Mouse (Mus musculus) MEL (cell line): Measurements from ENCODE around the gene Slc47a1. TPM values are rescaled to one million over a fixed set of nuclear protein-coding genes. Genes with fewer than 3 reads are reported as not detected.

Experiments
- DNase-seq: peaks from one replicate; pipeline ENCODE4 v3.0.0; 2011; ENCODE audit warnings: low read depth, low spot score
- H3K27ac ChIP-seq: 2 replicates; pipeline ENCODE4 v1.5.1; 2012; ENCODE audit warnings: low read depth, mild to moderate bottlenecking, control low read depth, low read length, moderate library complexity; ENCODE audit not compliant: control insufficient read depth
- H3K27me3 ChIP-seq, 2 experiments: fragments of 150-350 bp in 1 of 2; sonication (generic) in 1 of 2; 2 replicates each; pipeline ENCODE4 v1.6.1; 2012; ENCODE audit warnings: low read length in 2 of 2, mild to moderate bottlenecking in 2 of 2, improper control_type of control experiment in 1 of 2, moderate library complexity in 1 of 2; ENCODE audit not compliant: insufficient read depth in 2 of 2, control insufficient read depth in 1 of 2
- H3K36me3 ChIP-seq, 2 experiments: 2 replicates each; pipeline ENCODE4 v1.6.1; 2012 to 2014; ENCODE audit warnings: low read length in 2 of 2, improper control_type of control experiment in 1 of 2, inconsistent platforms in 1 of 2, mild to moderate bottlenecking in 1 of 2; ENCODE audit not compliant: insufficient read depth in 2 of 2, control insufficient read depth in 1 of 2
- H3K4me1 ChIP-seq, 2 experiments: fragments of 150-350 bp in 1 of 2; sonication (generic) in 1 of 2; 2 replicates each; pipeline ENCODE4 v1.6.1; 2012; ENCODE audit warnings: low read length in 2 of 2, improper control_type of control experiment in 1 of 2, mild to moderate bottlenecking in 1 of 2; ENCODE audit not compliant: insufficient read depth in 2 of 2, control insufficient read depth in 1 of 2
- H3K4me3 ChIP-seq, 2 experiments: fragments of 150-350 bp in 1 of 2; sonication (generic) in 1 of 2; 2 replicates each; pipeline ENCODE4 v1.5.1; 2012; ENCODE audit warnings: low read depth in 2 of 2, low read length in 2 of 2, mild to moderate bottlenecking in 2 of 2, moderate library complexity in 2 of 2, control low read depth in 1 of 2, improper control_type of control experiment in 1 of 2; ENCODE audit not compliant: control insufficient read depth in 1 of 2, insufficient read depth in 1 of 2
- H3K79me2 ChIP-seq: 2 replicates; pipeline ENCODE4 v1.6.1; 2012; ENCODE audit warnings: mild to moderate bottlenecking, low read length, moderate library complexity; ENCODE audit not compliant: control insufficient read depth, poor library complexity, insufficient read depth
- H3K9ac ChIP-seq: 2 replicates; pipeline ENCODE4 v1.6.1; 2012; ENCODE audit warnings: low read depth, mild to moderate bottlenecking, control low read depth, low read length, moderate library complexity; ENCODE audit not compliant: control insufficient read depth, poor library complexity, severe bottlenecking
- H3K9me3 ChIP-seq: fragments of 150-350 bp; sonication (generic); replicated peaks from 2 replicates; pipeline ENCODE4 v1.6.1; 2012; ENCODE audit warnings: mild to moderate bottlenecking, low read length, improper control_type of control experiment, moderate library complexity; ENCODE audit not compliant: insufficient read depth
- CHD1 ChIP-seq: IDR thresholded peaks from 2 replicates; pipeline ENCODE4 v1.6.1; 2012; ENCODE audit warnings: low read depth, mild to moderate bottlenecking, inconsistent platforms, low read length, improper control_type of control experiment
- CHD2 ChIP-seq: IDR thresholded peaks from 2 replicates; pipeline ENCODE4 v1.6.1; 2011; ENCODE audit warnings: low read length, improper control_type of control experiment
- ELF1 ChIP-seq: IDR thresholded peaks from 2 replicates; pipeline ENCODE4 v1.6.1; 2014; ENCODE audit warnings: low read depth, mild to moderate bottlenecking, inconsistent platforms, low read length, improper control_type of control experiment, moderate library complexity
- GABPA ChIP-seq: IDR thresholded peaks from 2 replicates; pipeline ENCODE4 v1.6.1; 2012; ENCODE audit warnings: low read depth, mild to moderate bottlenecking, inconsistent platforms, low read length, improper control_type of control experiment, moderate library complexity
- HCFC1 ChIP-seq: IDR thresholded peaks from 2 replicates; pipeline ENCODE4 v1.6.1; 2012; ENCODE audit warnings: low read depth, mild to moderate bottlenecking, inconsistent platforms, low read length, improper control_type of control experiment, moderate library complexity
- JUND ChIP-seq: IDR thresholded peaks from 2 replicates; pipeline ENCODE4 v1.6.1; 2011; ENCODE audit warnings: low read depth, mild to moderate bottlenecking, improper control_type of control experiment, low read length
- KAT2A ChIP-seq: conservative IDR thresholded peaks from 2 replicates; pipeline ENCODE4 v1.6.1; 2012; ENCODE audit warnings: low read depth, low read length, improper control_type of control experiment, inconsistent platforms
- MAFK ChIP-seq: IDR thresholded peaks from 2 replicates; pipeline ENCODE4 v1.6.1; 2011; ENCODE audit warnings: low read depth, mild to moderate bottlenecking, low read length, improper control_type of control experiment, borderline replicate concordance
- MAX ChIP-seq: IDR thresholded peaks from 2 replicates; pipeline ENCODE4 v1.6.1; 2011; ENCODE audit warnings: low read length, improper control_type of control experiment
- MAZ ChIP-seq: IDR thresholded peaks from 2 replicates; pipeline ENCODE4 v1.6.1; 2012; ENCODE audit warnings: low read depth, mild to moderate bottlenecking, inconsistent platforms, low read length, improper control_type of control experiment
- MYC ChIP-seq: IDR thresholded peaks from 2 replicates; pipeline ENCODE4 v1.6.1; 2011; ENCODE audit warnings: low read depth, mild to moderate bottlenecking, low read length, improper control_type of control experiment, moderate library complexity
- NELFE ChIP-seq: IDR thresholded peaks from 2 replicates; pipeline ENCODE4 v1.6.1; 2011; ENCODE audit warnings: low read depth, low read length, improper control_type of control experiment
- NRF1 ChIP-seq: IDR thresholded peaks from 2 replicates; pipeline ENCODE4 v1.6.1; 2014; ENCODE audit warnings: low read depth, mild to moderate bottlenecking, inconsistent platforms, low read length, improper control_type of control experiment, moderate library complexity; ENCODE audit not compliant: poor library complexity, insufficient read depth, severe bottlenecking
- POLR2AphosphoS2 ChIP-seq: IDR thresholded peaks from 2 replicates; pipeline ENCODE4 v1.6.1; 2011; ENCODE audit warnings: low read length, improper control_type of control experiment
- TAL1 ChIP-seq: IDR thresholded peaks from 2 replicates; pipeline ENCODE4 v1.6.1; 2012; ENCODE audit warnings: mild to moderate bottlenecking, inconsistent platforms, low read length, moderate library complexity, mixed read lengths
- TCF12 ChIP-seq: IDR thresholded peaks from 2 replicates; pipeline ENCODE4 v1.6.1; 2014; ENCODE audit warnings: low read depth, mild to moderate bottlenecking, inconsistent platforms, low read length, improper control_type of control experiment, moderate library complexity
- UBTF ChIP-seq: IDR thresholded peaks from 2 replicates; pipeline ENCODE4 v1.6.1; 2012; ENCODE audit warnings: low read depth, mild to moderate bottlenecking, inconsistent platforms, low read length, improper control_type of control experiment, moderate library complexity, borderline replicate concordance; ENCODE audit not compliant: insufficient read depth
- USF2 ChIP-seq, 2 experiments: IDR thresholded peaks; 2 replicates each; pipeline ENCODE4 v1.6.1; 2011 to 2012; ENCODE audit warnings: improper control_type of control experiment in 2 of 2, low read length in 2 of 2, borderline replicate concordance in 1 of 2, inconsistent platforms in 1 of 2, low read depth in 1 of 2, mild to moderate bottlenecking in 1 of 2; ENCODE audit not compliant: insufficient read depth in 1 of 2
- ZMIZ1 ChIP-seq: IDR thresholded peaks from 2 replicates; pipeline ENCODE4 v1.6.1; 2012; ENCODE audit warnings: low read depth, mild to moderate bottlenecking, inconsistent platforms, low read length, improper control_type of control experiment, moderate library complexity
- ZNF384 ChIP-seq: IDR thresholded peaks from 2 replicates; pipeline ENCODE4 v1.6.1; 2012; ENCODE audit warnings: low read depth, mild to moderate bottlenecking, inconsistent platforms, low read length, improper control_type of control experiment
- polyA plus RNA-seq, 2 experiments: library from polyadenylated mRNA; stranded (reverse) in 1 of 2; unstranded in 1 of 2; fragments of >175 nt in 1 of 2; fragments of >200 nt in 1 of 2; gene quantifications; 2 replicates each; pipeline versions ENCODE4 v1.2.1 to v1.2.4; 2012; ENCODE audit warnings: low replicate concordance in 2 of 2, low read depth in 1 of 2; ENCODE audit not compliant: insufficient read length in 2 of 2, insufficient read depth in 1 of 2, missing spikeins in 1 of 2
- total RNA-seq: library from RNA; depleted of rRNA; stranded (reverse); fragments of 300-350 nt; gene quantifications from 2 replicates; pipeline ENCODE4 v1.2.3, GENCODE M21; 2012; rRNA removed

The Slc47a1 gene
- total and polyA plus RNA-seq, 3 experiments: 0.04 TPM; not detected in 2

- TF ChIP-seq TCF12 (no peak), GABPA (no peak), MAFK (no peak), JUND (no peak), POLR2AphosphoS2 (no peak), MAZ (no peak), MAX (no peak), ZNF384 (no peak), UBTF (no peak), CHD2 (no peak), CHD1 (no peak), HCFC1 (no peak), TAL1 (no peak), ELF1 (no peak), ZMIZ1 (no peak), USF2 (IDR thresholded peaks at IDR 0.05; ENCODE audit: borderline replicate concordance in 1 of 2, insufficient read depth in 1 of 2, low read depth in 1 of 2, low read length in 2 of 2) (no peak)
- peaks cover 0 to 11% of the 10 kb centered on the region in 2 experiments; a peak in 2 of 4 replicates for H3K36me3 ChIP-seq
- H3K4me1 ChIP-seq: peaks cover 16 to 19% of the 10 kb centered on the region in 2 experiments; a peak in 3 of 4 replicates
- H3K27ac ChIP-seq: no peak overlapping the region
- no peaks in the 10 kb centered on the region for H3K79me2 ChIP-seq
- H3K4me3 ChIP-seq: no peak overlapping the region
- H3K27me3 ChIP-seq: peaks cover 8 to 9% of the 10 kb centered on the region in 2 experiments; a peak in 3 of 4 replicates
- H3K9ac ChIP-seq: no peak overlapping the region
- DNase-seq: no peak
- H3K9me3 ChIP-seq: no peaks in the 10 kb centered on the region
Observed at GRCm38 (mm10) chr11:61295556-61295955, 82.6 kb downstream of the Slc47a1 start.

GRCm38 (mm10) chr11:61294431-61294830 lies 83.7 kb downstream of the Slc47a1 start:
- peaks cover 0 to 3% of the 10 kb centered on the region in 2 experiments; a peak in 2 of 4 replicates for H3K36me3 ChIP-seq

More at GRCm38 (mm10) chr11:61294431-61294830, 83.7 kb downstream of the Slc47a1 start:
- Histone ChIP-seq H3K79me2 (no peaks in the 10 kb centered on the region), H3K4me1 (peaks cover 5 to 8% of the 10 kb centered on the region in 2 experiments; a peak in 3 of 4 replicates), H3K9me3 (no peaks in the 10 kb centered on the region), H3K27me3 (peaks cover 8 to 10% of the 10 kb centered on the region in 2 experiments; a peak in 3 of 4 replicates), H3K9ac (no peak overlapping the region), H3K4me3 (no peak overlapping the region), H3K27ac (no peak overlapping the region)
- TF ChIP-seq NRF1 (no peak), KAT2A (no peak), MAX (no peak), MYC (no peak), MAZ (no peak), NELFE (no peak), MAFK (no peak)
- DNase-seq: no peak

Other genes starting within 250 kb of the Slc47a1 start
- gene Usp22, start 203.3 kb downstream of the Slc47a1 start, total RNA-seq: 36.5 and 37.1 TPM in 2 replicates
- gene Usp22, start 203.3 kb downstream of the Slc47a1 start, polyA plus RNA-seq: 100 to 1,000 TPM in 1 of 2 experiments, 10 to 100 TPM in 1; 36.9 to 646 TPM
- gene Aldh3a1, start 170.8 kb downstream of the Slc47a1 start, total RNA-seq: 0.08 TPM in 1 of 2 replicates, not detected in the other
- gene Aldh3a1, start 170.8 kb downstream of the Slc47a1 start, polyA plus RNA-seq: not detected
- 9.6 and 11.0 TPM in 2 replicates for gene Aldh3a2, start 110.9 kb downstream of the Slc47a1 start, total RNA-seq
- 10 to 100 TPM in 1 of 2 experiments, not detected in 1; 15.0 TPM for gene Aldh3a2, start 110.9 kb downstream of the Slc47a1 start, polyA plus RNA-seq
- 0.10 and 0.15 TPM in 2 replicates for gene Slc47a2, start 35.5 kb downstream of the Slc47a1 start, total RNA-seq
- gene Slc47a2, start 35.5 kb downstream of the Slc47a1 start, polyA plus RNA-seq: under 1 TPM in 1 of 2 experiments, not detected in 1; 0.25 TPM
- gene Rnf112, start 75.8 kb upstream of the Slc47a1 start, total RNA-seq: not detected in 2 replicates
- not detected for gene Rnf112, start 75.8 kb upstream of the Slc47a1 start, polyA plus RNA-seq
- not detected in 2 replicates for gene Mfap4, start 107.1 kb upstream of the Slc47a1 start, total RNA-seq
- gene Mfap4, start 107.1 kb upstream of the Slc47a1 start, polyA plus RNA-seq: not detected
- gene Mapk7, start 116.1 kb upstream of the Slc47a1 start, total RNA-seq: 12.6 and 12.7 TPM in 2 replicates
- gene Mapk7, start 116.1 kb upstream of the Slc47a1 start, polyA plus RNA-seq: 10 to 100 TPM in 1 of 2 experiments, not detected in 1; 25.3 TPM
- 27.2 and 29.5 TPM in 2 replicates for gene B9d1, start 126.8 kb upstream of the Slc47a1 start, total RNA-seq
- gene B9d1, start 126.8 kb upstream of the Slc47a1 start, polyA plus RNA-seq: 10 to 100 TPM in 1 of 2 experiments, not detected in 1; 22.5 TPM
- gene Epn2, start 201.3 kb upstream of the Slc47a1 start, total RNA-seq: 8.6 and 8.8 TPM in 2 replicates
- gene Epn2, start 201.3 kb upstream of the Slc47a1 start, polyA plus RNA-seq: 10 to 100 TPM in 1 of 2 experiments, not detected in 1; 12.5 TPM